Mouse (Mus musculus): Measurements from ENCODE around the gene Cmip.

Gene Cmip

GRCm38 (mm10) chr8:117471174-117471573 is 214.3 kb downstream of the Cmip start:
- TF ChIP-seq GATA4 (IDR thresholded peaks at IDR 0.05; ENCODE audit: insufficient replicate concordance, low read length) = no peak

GRCm38 (mm10) chr8:117471655-117472054 is 214.8 kb downstream of the Cmip start:
- no peak for TF ChIP-seq GATA4 (IDR thresholded peaks at IDR 0.05; ENCODE audit: insufficient replicate concordance, low read length)

GRCm38 (mm10) chr8:117472332-117472731 is 215.5 kb downstream of the Cmip start:
- TF ChIP-seq GATA4 (IDR thresholded peaks at IDR 0.05; ENCODE audit: insufficient replicate concordance, low read length) = no peak

GRCm38 (mm10) chr8:117474944-117475343 is 218.1 kb downstream of the Cmip start:
- TF ChIP-seq GATA4 (IDR thresholded peaks at IDR 0.05; ENCODE audit: insufficient replicate concordance, low read length) = no peak

GRCm38 (mm10) chr8:117475819-117476218 is 219.0 kb downstream of the Cmip start:
- TF ChIP-seq GATA4 (IDR thresholded peaks at IDR 0.05; ENCODE audit: insufficient replicate concordance, low read length) = no peak

GRCm38 (mm10) chr8:117478082-117478481 is 221.2 kb downstream of the Cmip start:
- TF ChIP-seq GATA4 (IDR thresholded peaks at IDR 0.05; ENCODE audit: insufficient replicate concordance, low read length) = no peak

GRCm38 (mm10) chr8:117479996-117480395 is 223.1 kb downstream of the Cmip start:
- TF ChIP-seq GATA4 (IDR thresholded peaks at IDR 0.05; ENCODE audit: insufficient replicate concordance, low read length) = no peak

GRCm38 (mm10) chr8:117480516-117480915 is 223.7 kb downstream of the Cmip start:
- TF ChIP-seq GATA4 (IDR thresholded peaks at IDR 0.05; ENCODE audit: insufficient replicate concordance, low read length) = no peak

GRCm38 (mm10) chr8:117481830-117482229 is 225.0 kb downstream of the Cmip start:
- no peak for TF ChIP-seq GATA4 (IDR thresholded peaks at IDR 0.05; ENCODE audit: insufficient replicate concordance, low read length)

GRCm38 (mm10) chr8:117484731-117485130 is 227.9 kb downstream of the Cmip start:
- TF ChIP-seq GATA4 (IDR thresholded peaks at IDR 0.05; ENCODE audit: insufficient replicate concordance, low read length) = no peak

- no peak for TF ChIP-seq GATA4 (IDR thresholded peaks at IDR 0.05; ENCODE audit: insufficient replicate concordance, low read length)
Observed at GRCm38 (mm10) chr8:117485316-117485715, 228.5 kb downstream of the Cmip start.

GRCm38 (mm10) chr8:117488246-117489005 is 231.6 kb downstream of the Cmip start:
- no peak for TF ChIP-seq GATA4 (IDR thresholded peaks at IDR 0.05; ENCODE audit: insufficient replicate concordance, low read length)

GRCm38 (mm10) chr8:117493543-117493942 is 236.7 kb downstream of the Cmip start:
- no peak for TF ChIP-seq GATA4 (IDR thresholded peaks at IDR 0.05; ENCODE audit: insufficient replicate concordance, low read length)

- no peak for TF ChIP-seq GATA4 (IDR thresholded peaks at IDR 0.05; ENCODE audit: insufficient replicate concordance, low read length)
Observed at GRCm38 (mm10) chr8:117494874-117495273, 238.0 kb downstream of the Cmip start.

- TF ChIP-seq GATA4 (IDR thresholded peaks at IDR 0.05; ENCODE audit: insufficient replicate concordance, low read length) = no peak
Observed at GRCm38 (mm10) chr8:117498179-117498914, 241.5 kb downstream of the Cmip start, which contains the start of gene Plcg2. Plcg2 (plus strand) TSS chr8:117498291.

GRCm38 (mm10) chr8:117498915-117499540 is 242.2 kb downstream of the Cmip start:
- no peak for TF ChIP-seq GATA4 (IDR thresholded peaks at IDR 0.05; ENCODE audit: insufficient replicate concordance, low read length)
